Mouse (Mus musculus) cerebral cortex, adult 2 months (tissue): ENCODE data around the gene Serpinf2.

ENCODE experiments used
- WGBS: fragments of 180-500 bp; shearing (Covaris S2); methylation state at CpG from one replicate; pipeline ENCODE4 v1.1.7; 2018; 5-methylcytosine and 5-hydroxymethylcytosine counted together

The Serpinf2 gene

GRCm38 (mm10) chr11:75429019-75429705, 10.2 kb downstream of the Serpinf2 start:
- WGBS = 87% methylated on average over 9 of the region's 9 CpGs

GRCm38 (mm10) chr11:75424459-75424858, 14.9 kb downstream of the Serpinf2 start:
- WGBS = 94% methylated on average over 3 of the region's 3 CpGs

- 95% methylated on average over 9 of the region's 9 CpGs for WGBS
These were observed 15.4 kb downstream of the Serpinf2 start for GRCm38 (mm10) chr11:75424033-75424432.

GRCm38 (mm10) chr11:75423091-75423490, 16.3 kb downstream of the Serpinf2 start:
- WGBS = 99% methylated on average over 3 of the region's 3 CpGs

- 74% methylated on average over 10 of the region's 10 CpGs for WGBS
These were observed 17.2 kb downstream of the Serpinf2 start, which contains the start of gene Serpinf1 for GRCm38 (mm10) chr11:75422013-75422792. Gene Serpinf1, minus strand, starts transcription at chr11:75422701.

GRCm38 (mm10) chr11:75421375-75422012, 17.9 kb downstream of the Serpinf2 start:
- 60% methylated on average over 6 of the region's 6 CpGs for WGBS

GRCm38 (mm10) chr11:75420810-75421374, 18.5 kb downstream of the Serpinf2 start:
- WGBS = 62% methylated on average over 5 of the region's 5 CpGs

GRCm38 (mm10) chr11:75420037-75420436, 19.4 kb downstream of the Serpinf2 start:
- WGBS = 88% methylated on average over 7 of the region's 7 CpGs

- 88% methylated on average over 13 of the region's 13 CpGs for WGBS
These were observed 23.4 kb downstream of the Serpinf2 start for GRCm38 (mm10) chr11:75415994-75416393.

- WGBS = 43% methylated on average over 7 of the region's 7 CpGs
These were observed 24.3 kb downstream of the Serpinf2 start for GRCm38 (mm10) chr11:75415096-75415495.

- WGBS = 94% methylated on average over 7 of the region's 7 CpGs
These were observed 28.8 kb downstream of the Serpinf2 start for GRCm38 (mm10) chr11:75410591-75410990.

GRCm38 (mm10) chr11:75409679-75410575, 29.5 kb downstream of the Serpinf2 start:
- 82% methylated on average over 17 of the region's 17 CpGs for WGBS

- 62% methylated on average over 3 of the region's 3 CpGs for WGBS
These were observed 32.5 kb downstream of the Serpinf2 start for GRCm38 (mm10) chr11:75406865-75407264.

- 72% methylated on average over 4 of the region's 4 CpGs for WGBS
These were observed 33.3 kb downstream of the Serpinf2 start for GRCm38 (mm10) chr11:75406104-75406503.

GRCm38 (mm10) chr11:75404801-75405200, 34.6 kb downstream of the Serpinf2 start:
- WGBS = 94% methylated on average over 6 of the region's 6 CpGs

GRCm38 (mm10) chr11:75403301-75404052, 35.9 kb downstream of the Serpinf2 start:
- WGBS = 81% methylated on average over 6 of the region's 6 CpGs

GRCm38 (mm10) chr11:75402271-75402690, 37.1 kb downstream of the Serpinf2 start:
- WGBS = 31% methylated on average over 5 of the region's 5 CpGs

- 70% methylated on average over 9 of the region's 9 CpGs for WGBS
These were observed 39.3 kb downstream of the Serpinf2 start for GRCm38 (mm10) chr11:75400099-75400498.

GRCm38 (mm10) chr11:75399411-75399841, 40.0 kb downstream of the Serpinf2 start:
- 59% methylated on average over 11 of the region's 11 CpGs for WGBS

- 46% methylated on average over 7 of the region's 7 CpGs for WGBS
These were observed 41.9 kb downstream of the Serpinf2 start for GRCm38 (mm10) chr11:75397452-75397851.
